Mouse (Mus musculus) gastrocnemius, postnatal 14 days (tissue): ENCODE measurements around the gene Zmynd8. TPM values are rescaled to one million over a fixed set of nuclear protein-coding genes. Genes with fewer than 3 reads are reported as not detected.
A peak's percentile ranks its signal among the peaks of the same experiment; 100 is the strongest.
"Not testable (repeated sequence)": the region's sequence is repeated elsewhere in the genome, so short reads cannot be mapped to it uniquely, and the experiment has no call there.

ENCODE experiments used
- DNase-seq: peaks from one replicate; pipeline ENCODE4 v3.0.0; 2021; ENCODE audit warnings: mixed read lengths
- intact Hi-C: fragments of 180-260 bp; cut with DNase I; formaldehyde crosslinking; loops from one replicate; pipeline ENCODE4 v1.15.1; 2025; ENCODE audit warnings: low total_unique reads
- total RNA-seq, 2 experiments: library from RNA; stranded (reverse); gene quantifications; 2 replicates each; pipeline ENCODE4 v1.2.3; 2021

Zmynd8 gene
- total RNA-seq, 2 experiments from 2014 or later = 20.7 to 22.0 TPM

GRCm38 (mm10) chr2:165820073-165820472 is 78.7 kb downstream of the Zmynd8 start:
- DNase-seq = no peak
- intact Hi-C loops = loop anchor here (2.0 kb wide), 1 partner anchor 93 kb away; no protein-coding TSS in a partner anchor

GRCm38 (mm10) chr2:165818985-165819948 is 79.5 kb downstream of the Zmynd8 start:
- peak; percentile 62 for DNase-seq
- intact Hi-C loops = no loop called here

- no peak for DNase-seq
- intact Hi-C loops = no loop called here
Observed at GRCm38 (mm10) chr2:165818570-165818969, 80.2 kb downstream of the Zmynd8 start.

- intact Hi-C loops = loop anchor here (2.0 kb wide), 1 partner anchor 231 kb away; no protein-coding TSS in a partner anchor
- no peak for DNase-seq
Observed at GRCm38 (mm10) chr2:165817437-165817836, 81.4 kb downstream of the Zmynd8 start.

- intact Hi-C loops = no loop called here
- DNase-seq = no peak
Observed at GRCm38 (mm10) chr2:165815103-165815880, 83.5 kb downstream of the Zmynd8 start.

- DNase-seq = no peak
- intact Hi-C loops = no loop called here
Observed at GRCm38 (mm10) chr2:165812889-165813288, 85.9 kb downstream of the Zmynd8 start.

- DNase-seq = peak; percentile 45
Observed at GRCm38 (mm10) chr2:165811536-165811935, 87.3 kb downstream of the Zmynd8 start.

GRCm38 (mm10) chr2:165809901-165810477 is 88.8 kb downstream of the Zmynd8 start:
- DNase-seq = no peak
- intact Hi-C loops = no loop called here

More at GRCm38 (mm10) chr2:165811536-165811935, 87.3 kb downstream of the Zmynd8 start:
- intact Hi-C loops = no loop called here

- intact Hi-C loops = no loop called here
Observed at GRCm38 (mm10) chr2:165809091-165809490, 89.7 kb downstream of the Zmynd8 start.

GRCm38 (mm10) chr2:165808179-165808975 is 90.4 kb downstream of the Zmynd8 start:
- intact Hi-C loops = no loop called here
- DNase-seq = no peak

More at GRCm38 (mm10) chr2:165809091-165809490, 89.7 kb downstream of the Zmynd8 start:
- no peak for DNase-seq

- DNase-seq = not testable (repeated sequence)
Observed at GRCm38 (mm10) chr2:165800174-165800573, 98.6 kb downstream of the Zmynd8 start.

GRCm38 (mm10) chr2:165797876-165798275 is 100.9 kb downstream of the Zmynd8 start:
- intact Hi-C loops = no loop called here
- DNase-seq = no peak

More at GRCm38 (mm10) chr2:165800174-165800573, 98.6 kb downstream of the Zmynd8 start:
- intact Hi-C loops = not testable (repeated sequence)

GRCm38 (mm10) chr2:165793283-165793638 is 105.6 kb downstream of the Zmynd8 start:
- no peak for DNase-seq
- intact Hi-C loops = no loop called here

- intact Hi-C loops = no loop called here
- DNase-seq = no peak
Observed at GRCm38 (mm10) chr2:165792431-165793282, 106.2 kb downstream of the Zmynd8 start.

- intact Hi-C loops = no loop called here
- peak; percentile 58 for DNase-seq
Observed at GRCm38 (mm10) chr2:165791657-165792056, 107.2 kb downstream of the Zmynd8 start.

GRCm38 (mm10) chr2:165791026-165791425 is 107.8 kb downstream of the Zmynd8 start:
- intact Hi-C loops = no loop called here
- DNase-seq = no peak

GRCm38 (mm10) chr2:165789667-165790066 is 109.1 kb downstream of the Zmynd8 start:
- intact Hi-C loops = no loop called here
- DNase-seq = no peak

- DNase-seq = no peak
Observed at GRCm38 (mm10) chr2:165788796-165789195, 110.0 kb downstream of the Zmynd8 start.

More at GRCm38 (mm10) chr2:165788796-165789195, 110.0 kb downstream of the Zmynd8 start:
- intact Hi-C loops = no loop called here
